Mouse (Mus musculus) kidney, embryonic 14.5 days (tissue): ENCODE measurements around the gene Izumo4. TPM values are rescaled to one million over a fixed set of nuclear protein-coding genes. Genes with fewer than 3 reads are reported as not detected.
A peak's percentile ranks its signal among the peaks of the same experiment; 100 is the strongest.

Source experiments
- ATAC-seq: fragments of 200-750 bp; cut with Nextera tagmentation; 2 replicates; pipeline ENCODE4 v1.8.0; 2017; ENCODE audit warnings: moderate number of reproducible peaks, mild to moderate bottlenecking, moderate TSS enrichment, moderate library complexity; ENCODE audit not compliant: low FRiP score, low TSS enrichment
- H3K27ac ChIP-seq: fragments of 300-500 bp; sonication (generic); 2 replicates; pipeline ENCODE4 v1.5.1; 2014; ENCODE audit warnings: low read depth, mild to moderate bottlenecking, low read length, moderate library complexity, mixed read lengths
- H3K27me3 ChIP-seq: fragments of 300-500 bp; sonication (generic); 2 replicates; pipeline ENCODE4 v1.6.1; 2014; ENCODE audit warnings: mild to moderate bottlenecking, low read length; ENCODE audit not compliant: control insufficient read depth, insufficient read depth
- H3K36me3 ChIP-seq: fragments of 300-500 bp; sonication (generic); 2 replicates; pipeline ENCODE4 v1.6.1; 2014; ENCODE audit warnings: low read length, mixed read lengths; ENCODE audit not compliant: control insufficient read depth, insufficient read depth
- H3K4me1 ChIP-seq: fragments of 300-500 bp; sonication (generic); 2 replicates; pipeline ENCODE4 v1.6.1; 2014; ENCODE audit warnings: low read length, mixed read lengths; ENCODE audit not compliant: control insufficient read depth, insufficient read depth
- H3K4me2 ChIP-seq: fragments of 300-500 bp; sonication (generic); replicated peaks from 2 replicates; pipeline ENCODE4 v1.6.1; 2014; ENCODE audit warnings: low read depth, mild to moderate bottlenecking, low read length
- H3K4me3 ChIP-seq: fragments of 300-500 bp; sonication (generic); 2 replicates; pipeline ENCODE4 v1.5.1; 2014; ENCODE audit warnings: mild to moderate bottlenecking, low read length
- H3K9ac ChIP-seq: fragments of 300-500 bp; sonication (generic); 2 replicates; pipeline ENCODE4 v1.6.1; 2014; ENCODE audit warnings: low read depth, mild to moderate bottlenecking, low read length, moderate library complexity
- H3K9me3 ChIP-seq: fragments of 300-500 bp; sonication (generic); 2 replicates; pipeline ENCODE4 v1.6.1; 2016; ENCODE audit warnings: low read length; ENCODE audit not compliant: control insufficient read depth
- WGBS: fragments of 180-500 bp; shearing (Covaris S2); extraction: QIAGEN DNeasy Blood & Tissue Kit; methylation state at CpG from one replicate; pipeline ENCODE4 v1.1.7; 2014; 5-methylcytosine and 5-hydroxymethylcytosine counted together
- polyA plus RNA-seq: library from polyadenylated mRNA; unstranded; fragments of >200 nt; fragmentation: Nextera tagmentation; extraction: Ambion mirVana; gene quantifications from 2 replicates; pipeline ENCODE4 v1.2.1, GENCODE M21; 2014

Gene Izumo4
- polyA plus RNA-seq, 1 experiment from 2014 or later: 8.5 TPM

GRCm38 (mm10) chr10:80747410-80747809 is 45.4 kb downstream of the Izumo4 start:
- Histone ChIP-seq H3K27me3 (no peaks in the 10 kb centered on the region), H3K4me2 (no peak overlapping the region), H3K4me3 (no peak overlapping the region), H3K4me1 (peaks cover 13% of the 10 kb centered on the region), H3K27ac (no peak overlapping the region), H3K9ac (no peak overlapping the region), H3K36me3 (no peaks in the 10 kb centered on the region), H3K9me3 (no peaks in the 10 kb centered on the region)
- 17% methylated on average over 3 of the region's 3 CpGs for WGBS
- no peak for ATAC-seq

- H3K27ac ChIP-seq: no peak overlapping the region
- no peak overlapping the region for H3K9ac ChIP-seq
- no peaks in the 10 kb centered on the region for H3K27me3 ChIP-seq
- no peaks in the 10 kb centered on the region for H3K36me3 ChIP-seq
- H3K4me3 ChIP-seq: no peak overlapping the region
- H3K4me1 ChIP-seq: peaks cover 10% of the 10 kb centered on the region
- 11% methylated on average over 6 of the region's 6 CpGs for WGBS
- H3K4me2 ChIP-seq: no peak overlapping the region
- H3K9me3 ChIP-seq: no peaks in the 10 kb centered on the region
- 0 out of 2 replicates have a peak, but pooled peaks have one; percentile 3 for ATAC-seq
Measured at GRCm38 (mm10) chr10:80748609-80749008, 46.6 kb downstream of the Izumo4 start.

- H3K4me1 ChIP-seq: peaks cover 14% of the 10 kb centered on the region
- no peak for ATAC-seq
- peak overlapping the region; percentile 31; the same call in 1 of the 2 replicates for H3K9ac ChIP-seq
- no peaks in the 10 kb centered on the region for H3K36me3 ChIP-seq
- H3K9me3 ChIP-seq: no peaks in the 10 kb centered on the region
- 11% methylated on average over 16 of the region's 16 CpGs for WGBS
- H3K27ac ChIP-seq: peak overlapping the region; percentile 77; the same call in 1 of the 2 replicates
- H3K27me3 ChIP-seq: no peaks in the 10 kb centered on the region
- peak overlapping the region; percentile 23; the same call in 1 of the 2 replicates for H3K4me3 ChIP-seq
- H3K4me2 ChIP-seq: peak overlapping the region; percentile 51
Measured at GRCm38 (mm10) chr10:80751188-80751832, 49.3 kb downstream of the Izumo4 start.

GRCm38 (mm10) chr10:80752079-80752625 is 50.2 kb downstream of the Izumo4 start:
- Histone ChIP-seq H3K4me1 (peaks cover 23% of the 10 kb centered on the region), H3K9ac (no peak overlapping the region), H3K27ac (peak overlapping the region; percentile 77; the same call in 1 of the 2 replicates), H3K4me2 (peak overlapping the region; percentile 51), H3K9me3 (no peaks in the 10 kb centered on the region), H3K36me3 (no peaks in the 10 kb centered on the region), H3K4me3 (peak overlapping the region; percentile 23; the same call in 1 of the 2 replicates), H3K27me3 (no peaks in the 10 kb centered on the region)
- 3% methylated on average over 6 of the region's 6 CpGs for WGBS
- ATAC-seq: peak; percentile 63

GRCm38 (mm10) chr10:80754594-80755290 is 52.8 kb downstream of the Izumo4 start, which contains the start of gene Dot1l:
TSS of gene Dot1l (plus strand) at chr10:80755206.
- H3K4me3 ChIP-seq: peak within 1 kb of the TSS; percentile 100
- H3K36me3 ChIP-seq: no peaks in the 10 kb centered on the region
- peak within 1 kb of the TSS; percentile 71 for H3K27ac ChIP-seq
- no peaks in the 10 kb centered on the region for H3K27me3 ChIP-seq
- H3K9me3 ChIP-seq: no peaks in the 10 kb centered on the region
- ATAC-seq: peak; percentile 93
- H3K4me2 ChIP-seq: peak within 1 kb of the TSS; percentile 97
- peaks cover 29% of the 10 kb centered on the region for H3K4me1 ChIP-seq
- peak within 1 kb of the TSS; percentile 96 for H3K9ac ChIP-seq
- 1% methylated on average over 45 of the region's 57 CpGs for WGBS

Other genes starting within 250 kb of the Izumo4 start
- not detected in 2 replicates for gene Onecut3, start 207.3 kb upstream of the Izumo4 start, polyA plus RNA-seq
- 0.22 and 0.24 TPM in 2 replicates for gene Atp8b3, start 163.1 kb upstream of the Izumo4 start, polyA plus RNA-seq
- 25.8 and 31.3 TPM in 2 replicates for gene Rexo1, start 140.6 kb upstream of the Izumo4 start, polyA plus RNA-seq
- 10.1 and 10.2 TPM in 2 replicates for gene Klf16, start 124.9 kb upstream of the Izumo4 start, polyA plus RNA-seq
- gene Abhd17a, start 111.8 kb upstream of the Izumo4 start, polyA plus RNA-seq: 125 and 130 TPM in 2 replicates
- 88.5 and 103 TPM in 2 replicates for gene Scamp4, start 99.3 kb upstream of the Izumo4 start, polyA plus RNA-seq
- 8.0 and 8.8 TPM in 2 replicates for gene Adat3, start 99.3 kb upstream of the Izumo4 start, polyA plus RNA-seq
- gene Gm49322, start 96.2 kb upstream of the Izumo4 start, polyA plus RNA-seq: 1.9 and 2.5 TPM in 2 replicates
- gene Csnk1g2, start 79.3 kb upstream of the Izumo4 start, polyA plus RNA-seq: 127 and 134 TPM in 2 replicates
- gene Btbd2, start 45.1 kb upstream of the Izumo4 start, polyA plus RNA-seq: 63.4 and 80.2 TPM in 2 replicates
- gene Mknk2, start 24.1 kb upstream of the Izumo4 start, polyA plus RNA-seq: 68.1 and 99.2 TPM in 2 replicates
- 23.3 and 34.4 TPM in 2 replicates for gene Mob3a, start 207 bp upstream of the Izumo4 start, polyA plus RNA-seq
- gene Ap3d1, start 40.1 kb downstream of the Izumo4 start, polyA plus RNA-seq: 70.8 and 80.6 TPM in 2 replicates
- gene Dot1l, start 53.0 kb downstream of the Izumo4 start, polyA plus RNA-seq: 21.9 and 29.2 TPM in 2 replicates
- gene Sf3a2, start 96.0 kb downstream of the Izumo4 start, polyA plus RNA-seq: 101 and 102 TPM in 2 replicates
- gene Plekhj1, start 96.4 kb downstream of the Izumo4 start, polyA plus RNA-seq: 121 and 126 TPM in 2 replicates
- gene Amh, start 103.1 kb downstream of the Izumo4 start, polyA plus RNA-seq: not detected in 2 replicates
- 4.4 and 5.2 TPM in 2 replicates for gene Jsrp1, start 111.3 kb downstream of the Izumo4 start, polyA plus RNA-seq
- 1,867 and 1,944 TPM in 2 replicates for gene Oaz1, start 124.5 kb downstream of the Izumo4 start, polyA plus RNA-seq
- gene Lingo3, start 141.9 kb downstream of the Izumo4 start, polyA plus RNA-seq: 0.17 and 0.97 TPM in 2 replicates
- gene Lsm7, start 153.0 kb downstream of the Izumo4 start, polyA plus RNA-seq: 365 and 431 TPM in 2 replicates
- 27.2 and 35.1 TPM in 2 replicates for gene Sppl2b, start 153.1 kb downstream of the Izumo4 start, polyA plus RNA-seq
- gene Tmprss9, start 169.7 kb downstream of the Izumo4 start, polyA plus RNA-seq: 0.08 and 0.10 TPM in 2 replicates
- gene Timm13, start 198.8 kb downstream of the Izumo4 start, polyA plus RNA-seq: 391 and 501 TPM in 2 replicates
- gene Lmnb2, start 216.1 kb downstream of the Izumo4 start, polyA plus RNA-seq: 16.0 and 17.1 TPM in 2 replicates
- 16.1 and 16.3 TPM in 2 replicates for gene Gadd45b, start 227.9 kb downstream of the Izumo4 start, polyA plus RNA-seq